Comparison of ENCODE assay signal across 22 mouse cellular contexts in genomic region chr17:65851749-65852148, GRCm38 (mm10). TPM values are rescaled to one million over a fixed set of nuclear protein-coding genes. Genes with fewer than 3 reads are reported as not detected.
DNase-seq lines count a peak whose midpoint lies in the region; ATAC-seq and TF ChIP-seq lines count a peak whose summit lies in the region.
"Had no signal": no experiment of that assay in that cellular context is flagged by ENCODE, and none has a peak within 500 bp of the region (broad histone marks: within the 10 kb centered on the region; RNA-seq: fewer than 3 reads in every experiment).

No protein-coding gene starts in this region.

- no peak overlapping the region for H3K9ac ChIP-seq in forebrain, postnatal 0 days
- no peak overlapping the region for H3K9ac ChIP-seq in forebrain, embryonic 15.5 days (replicated peaks)
- H3K9ac ChIP-seq in heart, embryonic 12.5 days, result no peak overlapping the region
- H3K9ac ChIP-seq: embryonic facial prominence, embryonic 12.5 days; forebrain, embryonic 13.5 days; hindbrain, embryonic 15.5 days had no signal

- no peak overlapping the region for H3K4me2 ChIP-seq in forebrain, postnatal 0 days (ENCODE audit: low read depth)
- no peak overlapping the region for H3K4me2 ChIP-seq in forebrain, embryonic 15.5 days (replicated peaks)
- H3K4me2 ChIP-seq in heart, embryonic 12.5 days, result no peak overlapping the region
- H3K4me2 ChIP-seq: embryonic facial prominence, embryonic 12.5 days; forebrain, embryonic 13.5 days; hindbrain, embryonic 15.5 days had no signal

- DNase-seq in forebrain, postnatal 0 days, result no peak
- DNase-seq in layer of hippocampus, adult 2 months (ENCODE audit: low spot score in 2 of 2), result no peak
- DNase-seq in layer of hippocampus, postnatal 36 days, result no peak
- DNase-seq in thymus, postnatal 0 days (ENCODE audit: low spot score), result peak; percentile 19
- DNase-seq in thymus, adult 18-20 months, result no peak
- DNase-seq in adrenal gland, adult 2 months, result no peak
- DNase-seq: adrenal gland, postnatal 14 days; cerebellum, adult 9-11 months; heart, postnatal 4 days; kidney, adult 18-20 months; kidney, postnatal 14 days; thymus, postnatal 25 days had no signal

- no peaks in the 10 kb centered on the region for H3K27me3 ChIP-seq in forebrain, postnatal 0 days (ENCODE audit: insufficient read depth, low read length)
- no peaks in the 10 kb centered on the region for H3K27me3 ChIP-seq in forebrain, embryonic 15.5 days
- no peaks in the 10 kb centered on the region for H3K27me3 ChIP-seq in heart, embryonic 12.5 days (replicated peaks)
- H3K27me3 ChIP-seq: embryonic facial prominence, embryonic 12.5 days; forebrain, embryonic 13.5 days; hindbrain, embryonic 15.5 days; megakaryocyte, embryonic 14.5 days had no signal

- WGBS in forebrain, postnatal 0 days, result 89% methylated on average over 6 of the region's 6 CpGs
- WGBS in forebrain, embryonic 15.5 days, result 90% methylated on average over 6 of the region's 6 CpGs
- WGBS in heart, embryonic 12.5 days, result 89% methylated on average over 6 of the region's 6 CpGs

- ATAC-seq in forebrain, postnatal 0 days, result no peak
- ATAC-seq in forebrain, embryonic 15.5 days (replicated peaks), result no peak
- no peak for ATAC-seq in heart, embryonic 12.5 days (ENCODE audit: insufficient number of reproducible peaks, low FRiP score)
- ATAC-seq: activated CD4-positive, CD25-positive, alpha-beta regulatory T cell, adult 4 months; forebrain, embryonic 13.5 days; midbrain, embryonic 16.5 days had no signal

- peaks cover 53% of the 10 kb centered on the region for H3K36me3 ChIP-seq in forebrain, postnatal 0 days (ENCODE audit: insufficient read depth)
- peaks cover 42% of the 10 kb centered on the region for H3K36me3 ChIP-seq in forebrain, embryonic 15.5 days
- H3K36me3 ChIP-seq in heart, embryonic 12.5 days, result peaks cover 75% of the 10 kb centered on the region

- no peak overlapping the region for H3K4me3 ChIP-seq in forebrain, postnatal 0 days (ENCODE audit: low read depth, low read length)
- no peak overlapping the region for H3K4me3 ChIP-seq in forebrain, embryonic 15.5 days
- no peak overlapping the region for H3K4me3 ChIP-seq in layer of hippocampus, adult 2 months
- H3K4me3 ChIP-seq in heart, embryonic 12.5 days, result no peak overlapping the region
- H3K4me3 ChIP-seq: embryonic facial prominence, embryonic 12.5 days; erythroblast, embryonic 14.5 days; forebrain, embryonic 13.5 days; hindbrain, embryonic 15.5 days; limb, embryonic 10.5 days; megakaryocyte, embryonic 14.5 days had no signal

- no peak overlapping the region for H3K27ac ChIP-seq in forebrain, postnatal 0 days (ENCODE audit: low read depth, low read length)
- H3K27ac ChIP-seq in forebrain, embryonic 15.5 days (replicated peaks), result no peak overlapping the region
- no peak overlapping the region for H3K27ac ChIP-seq in layer of hippocampus, adult 2 months
- no peak overlapping the region for H3K27ac ChIP-seq in heart, embryonic 12.5 days (ENCODE audit: poor library complexity, severe bottlenecking)
- H3K27ac ChIP-seq: embryonic facial prominence, embryonic 12.5 days; forebrain, embryonic 13.5 days; hindbrain, embryonic 15.5 days; limb, embryonic 10.5 days had no signal

- H3K4me1 ChIP-seq in forebrain, postnatal 0 days (ENCODE audit: insufficient read depth), result no peaks in the 10 kb centered on the region
- peaks cover 4% of the 10 kb centered on the region; the same call in 1 of the 2 replicates for H3K4me1 ChIP-seq in forebrain, embryonic 15.5 days
- peaks cover 20% of the 10 kb centered on the region for H3K4me1 ChIP-seq in heart, embryonic 12.5 days (replicated peaks)
- H3K4me1 ChIP-seq: embryonic facial prominence, embryonic 12.5 days had no signal

- peak; percentile 43 for TF ChIP-seq CTCF in forebrain, postnatal 0 days (IDR thresholded peaks at IDR 0.05; ENCODE audit: low read depth)
- peak; percentile 63 for TF ChIP-seq CTCF in layer of hippocampus, adult 2 months (conservative IDR thresholded peaks at IDR 0.05)

- H3K9me3 ChIP-seq in forebrain, postnatal 0 days (ENCODE audit: low read length), result no peaks in the 10 kb centered on the region
- H3K9me3 ChIP-seq in forebrain, embryonic 15.5 days, result no peaks in the 10 kb centered on the region
- peaks cover 4% of the 10 kb centered on the region for H3K9me3 ChIP-seq in heart, embryonic 12.5 days (replicated peaks)
- H3K9me3 ChIP-seq: embryonic facial prominence, embryonic 12.5 days; forebrain, embryonic 13.5 days; hindbrain, embryonic 15.5 days; limb, embryonic 10.5 days; megakaryocyte, embryonic 14.5 days had no signal

RNA-seq across cellular contexts. Expression of gene Ralbp1, which starts 33.8 kb away (rescaled TPM):
- total RNA-seq in forebrain, postnatal 0 days (2014; rRNA removed), result 39.9 and 40.7 TPM in 2 replicates
- polyA plus RNA-seq in forebrain, postnatal 0 days (2015; fragmentation: Nextera tagmentation; extraction: Ambion mirVana), result 34.4 and 47.7 TPM in 2 replicates
- 57.5 and 61.3 TPM in 2 replicates for polyA plus RNA-seq in forebrain, embryonic 15.5 days (2015; fragmentation: Nextera tagmentation; extraction: Ambion mirVana)
- 10 to 100 TPM; 54.2 to 56.8 TPM for total RNA-seq in layer of hippocampus, adult 2 months (2021)
- total RNA-seq in layer of hippocampus, postnatal 36 days (2021), result 10 to 100 TPM; 55.1 to 59.2 TPM
- polyA plus RNA-seq in thymus, postnatal 0 days (2015; fragmentation: Nextera tagmentation; extraction: Ambion mirVana), result 94.9 and 105 TPM in 2 replicates
- 10 to 100 TPM; 52.2 to 52.8 TPM for total RNA-seq in adrenal gland, adult 2 months (2021)
- polyA plus RNA-seq in adrenal gland, adult 2 months (2012; rRNA removed), result 23.7 and 28.4 TPM in 2 replicates
- polyA plus RNA-seq in heart, embryonic 12.5 days (2016; fragmentation: Nextera tagmentation; extraction: Ambion mirVana), result 40.9 and 41.1 TPM in 2 replicates
